Mouse (Mus musculus): ENCODE measurements at regions not wholly inside any gene's neighbourhood (a gene's known extent, or its start where the extent isn't known, plus 50 kb on each side); places are given as distances from the start of the nearest gene placed in this dataset.
"Not testable (repeated sequence)": the region's sequence is repeated elsewhere in the genome, so short reads cannot be mapped to it uniquely, and the experiment has no call there.

GRCm38 (mm10) chr6:99927933-99928555 lies 201.9 kb upstream of the Prok2 start:
- H3K9me3 ChIP-seq: no peaks in the 10 kb centered on the region
- H3K4me3 ChIP-seq: no peak overlapping the region
- H3K27ac ChIP-seq: no peak overlapping the region
- H3K9ac ChIP-seq: no peak overlapping the region
- H3K36me3 ChIP-seq: no peaks in the 10 kb centered on the region
- H3K4me2 ChIP-seq: no peak overlapping the region
- H3K4me1 ChIP-seq: peaks cover 17% of the 10 kb centered on the region
- WGBS: 73% methylated on average over 10 of the region's 10 CpGs
- H3K27me3 ChIP-seq: no peaks in the 10 kb centered on the region
- ATAC-seq (ENCODE audit: insufficient number of reproducible peaks, insufficient read depth, low FRiP score, low TSS enrichment, low read depth): no peak

DNA sequence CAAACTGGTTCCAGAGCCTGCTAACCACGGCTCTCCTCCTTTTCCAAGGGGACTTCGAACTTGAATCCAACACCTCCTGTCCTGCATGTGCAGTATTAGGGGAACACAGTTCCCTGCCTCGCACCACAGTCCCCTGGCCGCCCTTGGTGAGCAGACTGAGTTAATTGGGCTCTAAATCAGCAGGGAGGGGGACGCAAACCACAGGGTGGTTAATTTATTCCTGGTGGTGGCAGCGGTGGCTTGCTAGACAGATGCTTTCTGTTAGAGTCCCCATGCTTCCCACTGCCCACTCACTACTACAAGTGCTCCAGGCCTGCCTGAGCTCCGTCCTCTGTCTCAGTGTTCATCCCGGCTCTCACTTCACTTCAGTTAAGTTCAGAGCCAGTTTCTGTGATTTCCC lies 198.0 kb upstream of the Prok2 start:
- ATAC-seq (ENCODE audit: insufficient number of reproducible peaks, insufficient read depth, low FRiP score, low TSS enrichment, low read depth): no peak
- Histone ChIP-seq H3K36me3 (no peaks in the 10 kb centered on the region), H3K4me1 (peaks cover 11% of the 10 kb centered on the region), H3K9me3 (no peaks in the 10 kb centered on the region), H3K9ac (no peak overlapping the region), H3K4me2 (no peak overlapping the region), H3K4me3 (no peak overlapping the region), H3K27me3 (no peaks in the 10 kb centered on the region), H3K27ac (no peak overlapping the region)
- 21% methylated on average over 8 of the region's 8 CpGs for WGBS

DNA sequence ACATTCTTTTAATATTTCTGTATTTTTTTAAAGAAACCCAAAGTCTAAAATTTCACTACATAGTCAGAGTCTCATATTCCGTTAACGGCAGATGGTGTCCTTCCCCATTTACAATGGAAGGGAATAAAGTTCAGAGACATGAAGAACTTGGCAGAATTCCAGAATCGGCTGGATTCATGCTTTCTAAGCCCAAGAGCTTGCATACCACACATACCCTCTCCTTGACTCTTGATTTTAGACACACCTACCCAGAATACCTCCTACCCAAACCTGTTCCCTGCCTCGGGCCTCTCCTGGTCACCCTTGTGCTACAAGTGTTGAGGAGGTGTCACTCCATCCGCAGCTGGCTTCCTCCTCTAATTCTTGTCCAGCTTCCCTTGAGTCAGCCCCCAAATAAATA lies 195.8 kb upstream of the Prok2 start:
- Histone ChIP-seq H3K4me3 (no peak overlapping the region), H3K36me3 (no peaks in the 10 kb centered on the region), H3K4me2 (no peak overlapping the region), H3K27me3 (0 out of 2 replicates have a peak, but pooled peaks cover 6% of the 10 kb centered on the region), H3K27ac (no peak overlapping the region), H3K4me1 (peaks cover 11% of the 10 kb centered on the region), H3K9ac (no peak overlapping the region), H3K9me3 (no peaks in the 10 kb centered on the region)
- peak; percentile 61; the same call in 1 of the 2 replicates for ATAC-seq (ENCODE audit: insufficient number of reproducible peaks, insufficient read depth, low FRiP score, low TSS enrichment, low read depth)
- 37% methylated on average over 5 of the region's 5 CpGs for WGBS

- Histone ChIP-seq H3K4me2 (no peak overlapping the region), H3K27ac (no peak overlapping the region), H3K4me3 (no peak overlapping the region), H3K36me3 (no peaks in the 10 kb centered on the region), H3K4me1 (peaks cover 17% of the 10 kb centered on the region), H3K9ac (no peak overlapping the region), H3K9me3 (no peaks in the 10 kb centered on the region), H3K27me3 (0 out of 2 replicates have a peak, but pooled peaks cover 6% of the 10 kb centered on the region)
- 63% methylated on average over 7 of the region's 7 CpGs for WGBS
- no peak for ATAC-seq (ENCODE audit: insufficient number of reproducible peaks, insufficient read depth, low FRiP score, low TSS enrichment, low read depth)
Measured at GRCm38 (mm10) chr6:99919816-99920562, 193.8 kb upstream of the Prok2 start.

- Histone ChIP-seq H3K9me3 (no peaks in the 10 kb centered on the region), H3K36me3 (no peaks in the 10 kb centered on the region), H3K4me3 (no peak overlapping the region), H3K4me1 (peaks cover 10% of the 10 kb centered on the region), H3K4me2 (no peak overlapping the region), H3K27ac (no peak overlapping the region), H3K9ac (no peak overlapping the region), H3K27me3 (0 out of 2 replicates have a peak, but pooled peaks cover 6% of the 10 kb centered on the region)
- 68% methylated on average over 3 of the region's 3 CpGs for WGBS
- ATAC-seq (ENCODE audit: insufficient number of reproducible peaks, insufficient read depth, low FRiP score, low TSS enrichment, low read depth): no peak
Measured at GRCm38 (mm10) chr6:99918351-99918750, 192.2 kb upstream of the Prok2 start.

DNA sequence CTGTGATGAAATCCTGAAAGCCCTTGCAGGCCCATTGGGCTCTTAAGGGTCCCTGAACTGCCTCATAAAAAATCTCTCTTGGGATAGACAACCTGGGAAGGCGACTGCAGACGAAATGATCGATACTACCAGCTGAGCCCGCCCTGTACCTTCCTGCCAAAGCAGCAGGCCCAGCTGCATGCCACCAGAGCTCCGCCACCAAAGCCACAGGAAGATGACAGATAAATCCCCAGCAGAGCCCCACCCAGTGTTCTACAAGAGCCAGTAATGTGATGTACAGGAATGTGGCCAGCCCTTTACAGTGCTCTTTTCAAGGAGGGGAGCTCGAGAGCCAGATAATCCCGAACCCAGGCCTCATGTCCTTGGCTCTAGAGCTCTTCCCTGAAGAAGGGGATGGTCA lies 183.7 kb upstream of the Prok2 start:
- peaks cover 32% of the 10 kb centered on the region for H3K4me1 ChIP-seq
- H3K27me3 ChIP-seq: 0 out of 2 replicates have a peak, but pooled peaks cover 8% of the 10 kb centered on the region
- H3K4me2 ChIP-seq: no peak overlapping the region
- no peak overlapping the region for H3K27ac ChIP-seq
- WGBS: 71% methylated on average over 7 of the region's 7 CpGs
- H3K9me3 ChIP-seq: no peaks in the 10 kb centered on the region
- no peak overlapping the region for H3K9ac ChIP-seq
- no peak overlapping the region for H3K4me3 ChIP-seq
- no peak for ATAC-seq (ENCODE audit: insufficient number of reproducible peaks, insufficient read depth, low FRiP score, low TSS enrichment, low read depth)
- H3K36me3 ChIP-seq: no peaks in the 10 kb centered on the region

GRCm38 (mm10) chr6:99909459-99909858 lies 183.3 kb upstream of the Prok2 start:
- Histone ChIP-seq H3K4me3 (no peak overlapping the region), H3K9ac (no peak overlapping the region), H3K9me3 (no peaks in the 10 kb centered on the region), H3K27me3 (0 out of 2 replicates have a peak, but pooled peaks cover 8% of the 10 kb centered on the region), H3K36me3 (no peaks in the 10 kb centered on the region), H3K4me2 (no peak overlapping the region), H3K27ac (no peak overlapping the region), H3K4me1 (peaks cover 33% of the 10 kb centered on the region)
- no peak for ATAC-seq (ENCODE audit: insufficient number of reproducible peaks, insufficient read depth, low FRiP score, low TSS enrichment, low read depth)
- WGBS: 53% methylated on average over 7 of the region's 7 CpGs

- Histone ChIP-seq H3K9me3 (no peaks in the 10 kb centered on the region), H3K4me3 (no peak overlapping the region), H3K9ac (no peak overlapping the region), H3K27ac (no peak overlapping the region), H3K27me3 (peaks cover 15% of the 10 kb centered on the region; the same call in 1 of the 2 replicates), H3K36me3 (no peaks in the 10 kb centered on the region), H3K4me1 (peaks cover 40% of the 10 kb centered on the region), H3K4me2 (no peak overlapping the region)
- WGBS: 92% methylated on average over 3 of the region's 3 CpGs
- no peak for ATAC-seq (ENCODE audit: insufficient number of reproducible peaks, insufficient read depth, low FRiP score, low TSS enrichment, low read depth)
Measured at GRCm38 (mm10) chr6:99908066-99908465, 181.9 kb upstream of the Prok2 start.

- Histone ChIP-seq H3K4me1 (peaks cover 46% of the 10 kb centered on the region), H3K4me2 (no peak overlapping the region), H3K27ac (no peak overlapping the region), H3K27me3 (peaks cover 16% of the 10 kb centered on the region), H3K9me3 (no peaks in the 10 kb centered on the region), H3K9ac (no peak overlapping the region), H3K36me3 (no peaks in the 10 kb centered on the region), H3K4me3 (no peak overlapping the region)
- ATAC-seq (ENCODE audit: insufficient number of reproducible peaks, insufficient read depth, low FRiP score, low TSS enrichment, low read depth): no peak
- WGBS: 83% methylated on average over 5 of the region's 5 CpGs
Measured at GRCm38 (mm10) chr6:99905194-99905593, 179.0 kb upstream of the Prok2 start.

GRCm38 (mm10) chr6:99904607-99905006 lies 178.4 kb upstream of the Prok2 start:
- no peak for ATAC-seq (ENCODE audit: insufficient number of reproducible peaks, insufficient read depth, low FRiP score, low TSS enrichment, low read depth)
- Histone ChIP-seq H3K9me3 (no peaks in the 10 kb centered on the region), H3K9ac (no peak overlapping the region), H3K4me1 (peaks cover 40% of the 10 kb centered on the region), H3K36me3 (no peaks in the 10 kb centered on the region), H3K4me3 (no peak overlapping the region), H3K27me3 (peaks cover 20% of the 10 kb centered on the region), H3K4me2 (no peak overlapping the region), H3K27ac (no peak overlapping the region)
- WGBS: 71% methylated on average over 4 of the region's 4 CpGs

DNA sequence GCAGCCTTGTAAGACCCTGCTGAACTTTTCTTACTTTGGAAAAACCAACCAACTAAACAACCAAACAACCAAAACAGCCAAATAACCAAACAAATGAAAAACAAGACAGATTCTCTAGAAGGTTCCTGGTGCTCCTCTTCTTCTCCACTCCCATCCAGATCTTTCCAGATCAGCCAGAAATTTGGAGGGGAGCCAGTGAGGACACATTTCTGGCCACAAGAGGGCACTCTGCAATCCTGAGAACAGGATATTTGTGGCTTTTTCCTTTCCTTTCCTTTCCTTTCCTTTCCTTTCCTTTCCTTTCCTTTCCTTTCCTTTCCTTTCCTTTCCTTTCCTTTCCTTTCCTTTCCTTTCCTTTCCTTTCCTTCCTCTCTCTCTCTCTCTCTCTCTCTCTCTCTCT lies 177.9 kb upstream of the Prok2 start:
- ATAC-seq (ENCODE audit: insufficient number of reproducible peaks, insufficient read depth, low FRiP score, low TSS enrichment, low read depth); H3K4me2 ChIP-seq; H3K9me3 ChIP-seq; H3K4me3 ChIP-seq; H3K36me3 ChIP-seq; H3K27ac ChIP-seq; H3K9ac ChIP-seq: not testable (repeated sequence)
- Histone ChIP-seq H3K27me3 (peaks cover 20% of the 10 kb centered on the region), H3K4me1 (peaks cover 35% of the 10 kb centered on the region)

GRCm38 (mm10) chr6:99901564-99901963 lies 175.4 kb upstream of the Prok2 start:
- Histone ChIP-seq H3K27me3 (peaks cover 26% of the 10 kb centered on the region), H3K4me3 (no peak overlapping the region), H3K9me3 (no peaks in the 10 kb centered on the region), H3K36me3 (no peaks in the 10 kb centered on the region), H3K27ac (no peak overlapping the region), H3K4me2 (no peak overlapping the region), H3K4me1 (peaks cover 26% of the 10 kb centered on the region), H3K9ac (no peak overlapping the region)
- WGBS: 77% methylated on average over 3 of the region's 3 CpGs
- ATAC-seq (ENCODE audit: insufficient number of reproducible peaks, insufficient read depth, low FRiP score, low TSS enrichment, low read depth): no peak
